Mouse (Mus musculus) heart, embryonic 10.5 days (tissue): ENCODE data around the gene Gnat1. TPM values are rescaled to one million over a fixed set of nuclear protein-coding genes. Genes with fewer than 3 reads are reported as not detected.

Experiments
- DNase-seq: peaks from one replicate; pipeline ENCODE4 v3.0.0-alpha.2; 2017; ENCODE audit warnings: low spot score
- H3K27ac ChIP-seq: fragments of 300-500 bp; sonication (generic); 2 replicates; pipeline ENCODE4 v1.5.1; 2016; ENCODE audit warnings: mild to moderate bottlenecking
- H3K27me3 ChIP-seq: fragments of 300-500 bp; sonication (generic); 2 replicates; pipeline ENCODE4 v1.6.1; 2016; ENCODE audit warnings: mild to moderate bottlenecking; ENCODE audit not compliant: poor library complexity, insufficient read depth, severe bottlenecking
- H3K36me3 ChIP-seq: fragments of 300-500 bp; sonication (generic); 2 replicates; pipeline ENCODE4 v1.6.1; 2016; ENCODE audit warnings: mild to moderate bottlenecking, moderate library complexity
- H3K4me1 ChIP-seq: fragments of 300-500 bp; sonication (generic); 2 replicates; pipeline ENCODE4 v1.6.1; 2016; ENCODE audit warnings: mild to moderate bottlenecking
- H3K4me3 ChIP-seq: fragments of 300-500 bp; sonication (generic); 2 replicates; pipeline ENCODE4 v1.5.1; 2016; ENCODE audit warnings: mild to moderate bottlenecking, moderate library complexity
- H3K9me3 ChIP-seq: fragments of 300-500 bp; sonication (generic); 2 replicates; pipeline ENCODE4 v1.6.1; 2016; ENCODE audit warnings: mild to moderate bottlenecking, moderate library complexity
- WGBS: fragments of 180-500 bp; shearing (Covaris S2); methylation state at CpG from one replicate; pipeline ENCODE4 v1.1.7; 2016; 5-methylcytosine and 5-hydroxymethylcytosine counted together
- polyA plus RNA-seq: library from polyadenylated mRNA; unstranded; fragments of >200 nt; fragmentation: Nextera tagmentation; extraction: Ambion mirVana; gene quantifications from 2 replicates; pipeline ENCODE4 v1.2.1, GENCODE M21; 2016

The Gnat1 gene
- polyA plus RNA-seq, 1 experiment from 2014 or later = 3.2 TPM

- DNase-seq = no peak
- 49% methylated on average over 9 of the region's 9 CpGs for WGBS
- H3K4me3 ChIP-seq = no peak overlapping the region
- H3K27ac ChIP-seq = peak overlapping the region; percentile 81; the same call in 1 of the 2 replicates
- H3K4me1 ChIP-seq = peaks cover 89% of the 10 kb centered on the region
- no peaks in the 10 kb centered on the region for H3K9me3 ChIP-seq
- H3K27me3 ChIP-seq = no peaks in the 10 kb centered on the region
- peaks cover 12% of the 10 kb centered on the region for H3K36me3 ChIP-seq
Observed at GRCm38 (mm10) chr9:107696845-107697610, 17.5 kb upstream of the Gnat1 start.

- Histone ChIP-seq H3K27ac (no peak overlapping the region), H3K9me3 (no peaks in the 10 kb centered on the region), H3K4me3 (no peak overlapping the region), H3K4me1 (peaks cover 86% of the 10 kb centered on the region), H3K36me3 (peaks cover 15% of the 10 kb centered on the region), H3K27me3 (no peaks in the 10 kb centered on the region)
- DNase-seq = no peak
- 43% methylated on average over 6 of the region's 6 CpGs for WGBS
Observed at GRCm38 (mm10) chr9:107696106-107696479, 16.6 kb upstream of the Gnat1 start.

GRCm38 (mm10) chr9:107695441-107696105 is 16.1 kb upstream of the Gnat1 start:
- Histone ChIP-seq H3K36me3 (peaks cover 20% of the 10 kb centered on the region), H3K4me3 (no peak overlapping the region), H3K4me1 (peaks cover 81% of the 10 kb centered on the region), H3K27me3 (no peaks in the 10 kb centered on the region), H3K9me3 (no peaks in the 10 kb centered on the region), H3K27ac (no peak overlapping the region)
- no peak for DNase-seq
- WGBS = 80% methylated on average over 12 of the region's 12 CpGs

GRCm38 (mm10) chr9:107694627-107695026 is 15.1 kb upstream of the Gnat1 start:
- DNase-seq = no peak
- no peaks in the 10 kb centered on the region for H3K9me3 ChIP-seq
- peaks cover 30% of the 10 kb centered on the region for H3K36me3 ChIP-seq
- peak overlapping the region; percentile 31; the same call in 1 of the 2 replicates for H3K27ac ChIP-seq
- H3K27me3 ChIP-seq = no peaks in the 10 kb centered on the region
- peaks cover 71% of the 10 kb centered on the region for H3K4me1 ChIP-seq
- no peak overlapping the region for H3K4me3 ChIP-seq
- WGBS = 77% methylated on average over 7 of the region's 7 CpGs

- Histone ChIP-seq H3K9me3 (no peaks in the 10 kb centered on the region), H3K27ac (peak overlapping the region; percentile 13; the same call in 1 of the 2 replicates), H3K27me3 (no peaks in the 10 kb centered on the region), H3K4me3 (no peak overlapping the region), H3K4me1 (peaks cover 60% of the 10 kb centered on the region), H3K36me3 (peaks cover 38% of the 10 kb centered on the region)
- DNase-seq = no peak
- WGBS = 67% methylated on average over 4 of the region's 4 CpGs
Observed at GRCm38 (mm10) chr9:107693433-107693987, 14.0 kb upstream of the Gnat1 start.

- 70% methylated on average over 5 of the region's 5 CpGs for WGBS
- no peak for DNase-seq
- H3K27me3 ChIP-seq = no peaks in the 10 kb centered on the region
- H3K36me3 ChIP-seq = peaks cover 40% of the 10 kb centered on the region
- no peak overlapping the region for H3K4me3 ChIP-seq
- H3K9me3 ChIP-seq = no peaks in the 10 kb centered on the region
- no peak overlapping the region; the same call in 1 of the 2 replicates for H3K27ac ChIP-seq
- H3K4me1 ChIP-seq = peaks cover 56% of the 10 kb centered on the region
Observed at GRCm38 (mm10) chr9:107692785-107693184, 13.3 kb upstream of the Gnat1 start.

- no peaks in the 10 kb centered on the region for H3K9me3 ChIP-seq
- H3K27ac ChIP-seq = no peak overlapping the region
- peaks cover 4% of the 10 kb centered on the region; the same call in 1 of the 2 replicates for H3K27me3 ChIP-seq
- H3K4me1 ChIP-seq = peaks cover 45% of the 10 kb centered on the region
- H3K4me3 ChIP-seq = no peak overlapping the region
- DNase-seq = no peak
- peaks cover 50% of the 10 kb centered on the region for H3K36me3 ChIP-seq
- 72% methylated on average over 8 of the region's 8 CpGs for WGBS
Observed at GRCm38 (mm10) chr9:107690391-107690790, 10.9 kb upstream of the Gnat1 start.

GRCm38 (mm10) chr9:107688939-107689338 is 9.4 kb upstream of the Gnat1 start:
- H3K4me3 ChIP-seq = no peak overlapping the region
- WGBS = 75% methylated on average over 7 of the region's 7 CpGs
- peaks cover 60% of the 10 kb centered on the region for H3K36me3 ChIP-seq
- H3K9me3 ChIP-seq = no peaks in the 10 kb centered on the region
- H3K27me3 ChIP-seq = peaks cover 7% of the 10 kb centered on the region; the same call in 1 of the 2 replicates
- peaks cover 38% of the 10 kb centered on the region for H3K4me1 ChIP-seq
- no peak for DNase-seq
- H3K27ac ChIP-seq = no peak overlapping the region

- H3K27me3 ChIP-seq = peaks cover 10% of the 10 kb centered on the region; the same call in 1 of the 2 replicates
- no peak overlapping the region for H3K27ac ChIP-seq
- WGBS = 74% methylated on average over 5 of the region's 5 CpGs
- H3K4me1 ChIP-seq = peaks cover 39% of the 10 kb centered on the region
- no peak overlapping the region for H3K4me3 ChIP-seq
- no peak for DNase-seq
- peaks cover 66% of the 10 kb centered on the region for H3K36me3 ChIP-seq
- no peaks in the 10 kb centered on the region for H3K9me3 ChIP-seq
Observed at GRCm38 (mm10) chr9:107688415-107688814, 8.9 kb upstream of the Gnat1 start.

- WGBS = 51% methylated on average over 17 of the region's 17 CpGs
- H3K9me3 ChIP-seq = no peaks in the 10 kb centered on the region
- H3K36me3 ChIP-seq = peaks cover 56% of the 10 kb centered on the region
Observed at GRCm38 (mm10) chr9:107685231-107685981, 5.9 kb upstream of the Gnat1 start.

GRCm38 (mm10) chr9:107682405-107682804 is 2.9 kb upstream of the Gnat1 start:
- DNase-seq = no peak
- Histone ChIP-seq H3K4me3 (no peak overlapping the region), H3K27ac (no peak overlapping the region), H3K4me1 (peaks cover 20% of the 10 kb centered on the region), H3K36me3 (peaks cover 35% of the 10 kb centered on the region), H3K27me3 (peaks cover 34% of the 10 kb centered on the region), H3K9me3 (no peaks in the 10 kb centered on the region)
- 89% methylated on average over 20 of the region's 20 CpGs for WGBS

More at GRCm38 (mm10) chr9:107685231-107685981, 5.9 kb upstream of the Gnat1 start:
- DNase-seq = no peak
- H3K27me3 ChIP-seq = peaks cover 14% of the 10 kb centered on the region; the same call in 1 of the 2 replicates
- peaks cover 28% of the 10 kb centered on the region for H3K4me1 ChIP-seq
- no peak overlapping the region for H3K4me3 ChIP-seq
- 0 out of 2 replicates have a peak overlapping the region, but pooled peaks have one; percentile 13 for H3K27ac ChIP-seq

- peaks cover 65% of the 10 kb centered on the region for H3K27me3 ChIP-seq
- H3K36me3 ChIP-seq = peaks cover 18% of the 10 kb centered on the region
- peaks cover 26% of the 10 kb centered on the region for H3K4me1 ChIP-seq
- no peaks in the 10 kb centered on the region for H3K9me3 ChIP-seq
- no peak for DNase-seq
- no peak overlapping the region for H3K4me3 ChIP-seq
- WGBS = 84% methylated on average over 2 of the region's 2 CpGs
- no peak overlapping the region for H3K27ac ChIP-seq
Observed at GRCm38 (mm10) chr9:107678861-107679260, 651 bp downstream of the Gnat1 start.
